Mouse (Mus musculus) E14TG2a.4 (cell line): ENCODE data around the gene Zfp12.

Source experiments
- H3K27me3 ChIP-seq: 2 replicates; pipeline ENCODE4 v1.6.1; 2014; ENCODE audit warnings: low read length, control low read depth; ENCODE audit not compliant: insufficient read depth
- H3K36me3 ChIP-seq: 2 replicates; pipeline ENCODE4 v1.6.1; 2014; ENCODE audit warnings: low read length, control low read depth; ENCODE audit not compliant: insufficient read depth
- H3K4me1 ChIP-seq: replicated peaks from 2 replicates; pipeline ENCODE4 v1.6.1; 2014; ENCODE audit warnings: low read depth, low read length, control low read depth
- H3K4me3 ChIP-seq: replicated peaks from 2 replicates; pipeline ENCODE4 v1.5.1; 2014; ENCODE audit warnings: mild to moderate bottlenecking, low read length
- H3K9me3 ChIP-seq: 2 replicates; pipeline ENCODE4 v1.6.1; 2014; ENCODE audit warnings: low read length, control low read depth
- CTCF ChIP-seq: conservative IDR thresholded peaks from 2 replicates; pipeline ENCODE4 v1.5.1; 2014; ENCODE audit warnings: low read length
- NANOG ChIP-seq: IDR thresholded peaks from 2 replicates; pipeline ENCODE4 v1.6.1; 2014; ENCODE audit warnings: borderline replicate concordance, low read length, mixed read lengths
- POU5F1 ChIP-seq: IDR thresholded peaks from 2 replicates; pipeline ENCODE4 v1.6.1; 2014; ENCODE audit warnings: low read length, borderline replicate concordance

The Zfp12 gene

GRCm38 (mm10) chr5:143292879-143293278, 57.9 kb downstream of the Zfp12 start:
- peak overlapping the region; percentile 73 for H3K4me3 ChIP-seq
- TF ChIP-seq NANOG (no peak), POU5F1 (no peak), CTCF (no peak)
- H3K4me1 ChIP-seq, result peaks cover 39% of the 10 kb centered on the region
- no peaks in the 10 kb centered on the region for H3K36me3 ChIP-seq
- peaks cover 13% of the 10 kb centered on the region for H3K9me3 ChIP-seq
- peaks cover 68% of the 10 kb centered on the region for H3K27me3 ChIP-seq

- no peak for TF ChIP-seq NANOG
- no peak for TF ChIP-seq POU5F1
- no peak for TF ChIP-seq CTCF
- peaks cover 13% of the 10 kb centered on the region for H3K9me3 ChIP-seq
- H3K27me3 ChIP-seq, result peaks cover 62% of the 10 kb centered on the region
- peak within 1 kb of the TSS; percentile 73 for H3K4me3 ChIP-seq
- H3K36me3 ChIP-seq, result no peaks in the 10 kb centered on the region
- peaks cover 38% of the 10 kb centered on the region for H3K4me1 ChIP-seq
Observed at GRCm38 (mm10) chr5:143293404-143293803, 58.4 kb downstream of the Zfp12 start, which contains the start of gene Zfp853. Zfp853 (minus strand) TSS chr5:143293623.

- peaks cover 48% of the 10 kb centered on the region for H3K27me3 ChIP-seq
- 0 out of 2 replicates have a peak, but pooled peaks cover 3% of the 10 kb centered on the region for H3K9me3 ChIP-seq
- H3K4me3 ChIP-seq, result no peak overlapping the region
- TF ChIP-seq CTCF (peak; percentile 44), NANOG (no peak)
- H3K4me1 ChIP-seq, result peaks cover 35% of the 10 kb centered on the region
- peaks cover 3% of the 10 kb centered on the region; the same call in 1 of the 2 replicates for H3K36me3 ChIP-seq
Observed at GRCm38 (mm10) chr5:143294862-143295261, 59.9 kb downstream of the Zfp12 start.

DNA sequence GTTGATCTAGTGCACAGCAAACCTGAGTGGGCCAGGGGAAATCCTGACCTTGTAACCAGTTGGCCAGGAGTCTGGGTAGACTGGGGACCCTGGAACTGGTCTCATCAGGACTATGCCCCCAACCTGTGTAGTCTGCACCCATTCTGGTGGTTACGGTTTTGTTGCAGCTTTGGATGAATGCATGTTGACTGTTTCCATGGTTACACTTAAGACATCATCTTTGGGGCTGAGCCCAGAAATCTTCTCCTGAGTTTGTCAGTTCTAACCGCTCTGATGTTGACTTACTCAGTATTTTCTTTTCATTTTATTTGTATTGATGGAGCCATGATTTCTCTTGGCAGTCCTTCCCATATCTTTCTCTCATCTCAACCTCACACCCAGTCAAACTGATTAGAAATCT, 60.4 kb downstream of the Zfp12 start:
- 0 out of 2 replicates have a peak, but pooled peaks cover 3% of the 10 kb centered on the region for H3K9me3 ChIP-seq
- H3K36me3 ChIP-seq, result peaks cover 7% of the 10 kb centered on the region
- peaks cover 37% of the 10 kb centered on the region for H3K4me1 ChIP-seq
- TF ChIP-seq POU5F1, result no peak
- no peak for TF ChIP-seq NANOG
- no peak for TF ChIP-seq CTCF
- H3K27me3 ChIP-seq, result peaks cover 43% of the 10 kb centered on the region
- H3K4me3 ChIP-seq, result no peak overlapping the region

GRCm38 (mm10) chr5:143297986-143298385, 63.0 kb downstream of the Zfp12 start:
- Histone ChIP-seq H3K4me3 (no peak overlapping the region), H3K27me3 (peaks cover 16% of the 10 kb centered on the region), H3K9me3 (0 out of 2 replicates have a peak, but pooled peaks cover 3% of the 10 kb centered on the region), H3K4me1 (peaks cover 41% of the 10 kb centered on the region), H3K36me3 (peaks cover 30% of the 10 kb centered on the region)
- no peak for TF ChIP-seq CTCF
- no peak for TF ChIP-seq NANOG
- no peak for TF ChIP-seq POU5F1

- Histone ChIP-seq H3K9me3 (0 out of 2 replicates have a peak, but pooled peaks cover 3% of the 10 kb centered on the region), H3K4me1 (peaks cover 45% of the 10 kb centered on the region), H3K27me3 (peaks cover 12% of the 10 kb centered on the region), H3K4me3 (no peak overlapping the region), H3K36me3 (peaks cover 34% of the 10 kb centered on the region)
- no peak for TF ChIP-seq NANOG
- peak; percentile 53 for TF ChIP-seq CTCF
- no peak for TF ChIP-seq POU5F1
Observed at GRCm38 (mm10) chr5:143298391-143298790, 63.4 kb downstream of the Zfp12 start.
